Mouse (Mus musculus) thymus, adult 2 months (tissue): ENCODE data around the gene Ldhal6b.

Experiments
- CTCF ChIP-seq: fragments of 200-500 bp; IDR thresholded peaks from 2 replicates; pipeline ENCODE4 v1.5.1; 2012; ENCODE audit warnings: mild to moderate bottlenecking, control low read depth, low read length, moderate library complexity, borderline replicate concordance; ENCODE audit not compliant: control insufficient read depth, poor library complexity, insufficient read depth; ENCODE audit errors: extremely low read depth
- POLR2A ChIP-seq: fragments of 200-500 bp; IDR thresholded peaks from 2 replicates; pipeline ENCODE4 v1.6.1; 2012; ENCODE audit warnings: mild to moderate bottlenecking, low read length, control low read depth, moderate library complexity; ENCODE audit not compliant: control insufficient read depth, poor library complexity, insufficient read depth; ENCODE audit errors: extremely low read depth

GRCm38 (mm10) chr17:5388351-5388750, 30.2 kb downstream of the Ldhal6b start:
- no peak for TF ChIP-seq CTCF
- TF ChIP-seq POLR2A: no peak
